Mouse (Mus musculus) monocyte, adult 2 months (primary cell): ENCODE results near the gene Zfp119b.
"Not testable (repeated sequence)": the region's sequence is repeated elsewhere in the genome, so short reads cannot be mapped to it uniquely, and the experiment has no call there.

Source experiments
- DNase-seq, 2 experiments: peaks; one replicate each; pipeline ENCODE4 v3.0.0; 2022; ENCODE audit warnings: low spot score in 2 of 2, low read depth in 1 of 2

The Zfp119b gene

DNA sequence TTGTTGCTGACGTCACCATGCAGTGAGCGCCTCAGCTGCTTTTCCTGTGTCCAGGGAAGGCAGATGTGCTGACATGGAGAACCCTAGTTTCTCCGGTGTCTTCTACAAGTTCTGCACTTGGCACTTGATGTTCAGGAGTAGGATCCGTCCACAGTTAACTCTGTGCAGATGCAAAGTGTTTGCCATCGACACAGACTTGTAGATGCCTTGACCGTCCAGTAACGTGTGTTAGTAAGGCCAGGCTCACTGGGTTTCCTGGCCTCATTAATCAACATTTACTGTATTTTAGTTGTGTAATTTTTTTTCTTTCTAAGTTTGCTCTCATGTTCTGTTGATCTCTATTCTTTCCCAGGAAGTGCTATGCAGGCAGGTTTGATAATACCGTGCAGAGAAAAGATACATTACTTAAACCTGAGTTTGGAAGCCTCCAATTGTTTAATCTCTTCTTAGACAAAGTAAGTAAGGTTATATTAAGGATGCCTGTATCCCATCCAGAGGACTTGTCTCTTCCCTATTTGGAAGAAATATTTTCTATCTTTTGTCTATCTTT is 56.8 kb downstream of the Zfp119b start:
- DNase-seq: not testable (repeated sequence)
